Mouse (Mus musculus) neural tube, embryonic 15.5 days (tissue): ENCODE measurements at regions not wholly inside any gene's neighbourhood (a gene's known extent, or its start where the extent isn't known, plus 50 kb on each side); places are given as distances from the start of the nearest gene placed in this dataset.

Experiments used
- ATAC-seq: fragments of 200-750 bp; cut with Nextera tagmentation; 2 replicates; pipeline ENCODE4 v1.8.0; 2017; ENCODE audit warnings: mild to moderate bottlenecking, moderate TSS enrichment, moderate library complexity; ENCODE audit not compliant: low FRiP score
- H3K27ac ChIP-seq: fragments of 300-500 bp; sonication (generic); replicated peaks from 2 replicates; pipeline ENCODE4 v1.5.1; 2015; ENCODE audit warnings: mild to moderate bottlenecking, inconsistent platforms
- H3K27me3 ChIP-seq: fragments of 300-500 bp; sonication (generic); replicated peaks from 2 replicates; pipeline ENCODE4 v1.6.1; 2015; ENCODE audit warnings: inconsistent platforms
- H3K36me3 ChIP-seq: fragments of 300-500 bp; sonication (generic); 2 replicates; pipeline ENCODE4 v1.6.1; 2015; ENCODE audit warnings: inconsistent platforms
- H3K4me1 ChIP-seq: fragments of 300-500 bp; sonication (generic); 2 replicates; pipeline ENCODE4 v1.6.1; 2015; ENCODE audit warnings: inconsistent platforms
- H3K4me2 ChIP-seq: fragments of 300-500 bp; sonication (generic); 2 replicates; pipeline ENCODE4 v1.6.1; 2015; ENCODE audit warnings: inconsistent platforms, mild to moderate bottlenecking, moderate library complexity
- H3K4me3 ChIP-seq: fragments of 300-500 bp; sonication (generic); replicated peaks from 2 replicates; pipeline ENCODE4 v1.5.1; 2015; ENCODE audit warnings: mild to moderate bottlenecking, inconsistent platforms
- H3K9ac ChIP-seq: fragments of 300-500 bp; sonication (generic); replicated peaks from 2 replicates; pipeline ENCODE4 v1.6.1; 2015; ENCODE audit warnings: mild to moderate bottlenecking, inconsistent platforms
- H3K9me3 ChIP-seq: fragments of 300-500 bp; sonication (generic); replicated peaks from 2 replicates; pipeline ENCODE4 v1.6.1; 2016; ENCODE audit warnings: inconsistent platforms
- WGBS: fragments of 180-500 bp; shearing (Covaris S2); methylation state at CpG from one replicate; pipeline ENCODE4 v1.1.7; 2015; ENCODE audit warnings: mixed read lengths; 5-methylcytosine and 5-hydroxymethylcytosine counted together

GRCm38 (mm10) chr3:41238046-41238445 lies 155.2 kb upstream of the Pgrmc2 start:
- H3K27ac ChIP-seq, result no peak overlapping the region
- peaks cover 8% of the 10 kb centered on the region; the same call in 1 of the 2 replicates for H3K4me1 ChIP-seq
- ATAC-seq, result peak; percentile 64

GRCm38 (mm10) chr3:41235610-41236009 lies 152.8 kb upstream of the Pgrmc2 start:
- 95% methylated on average over 2 of the region's 2 CpGs for WGBS
- Histone ChIP-seq H3K4me3 (no peak overlapping the region), H3K27me3 (no peaks in the 10 kb centered on the region), H3K4me1 (peaks cover 8% of the 10 kb centered on the region; the same call in 1 of the 2 replicates), H3K9me3 (no peaks in the 10 kb centered on the region), H3K4me2 (no peak overlapping the region), H3K27ac (no peak overlapping the region), H3K9ac (no peak overlapping the region), H3K36me3 (no peaks in the 10 kb centered on the region)
- no peak for ATAC-seq

More at GRCm38 (mm10) chr3:41238046-41238445, 155.2 kb upstream of the Pgrmc2 start:
- H3K27me3 ChIP-seq, result no peaks in the 10 kb centered on the region
- no peak overlapping the region for H3K4me2 ChIP-seq
- H3K4me3 ChIP-seq, result no peak overlapping the region
- 56% methylated on average over 7 of the region's 7 CpGs for WGBS
- no peaks in the 10 kb centered on the region for H3K36me3 ChIP-seq
- H3K9ac ChIP-seq, result no peak overlapping the region
- no peaks in the 10 kb centered on the region for H3K9me3 ChIP-seq

GRCm38 (mm10) chr3:41234994-41235393 lies 152.1 kb upstream of the Pgrmc2 start:
- Histone ChIP-seq H3K4me1 (peaks cover 8% of the 10 kb centered on the region; the same call in 1 of the 2 replicates), H3K9me3 (no peaks in the 10 kb centered on the region), H3K27me3 (no peaks in the 10 kb centered on the region), H3K36me3 (no peaks in the 10 kb centered on the region), H3K4me2 (no peak overlapping the region), H3K9ac (no peak overlapping the region), H3K4me3 (no peak overlapping the region), H3K27ac (no peak overlapping the region)
- 77% methylated on average over 9 of the region's 9 CpGs for WGBS
- no peak for ATAC-seq

- H3K4me2 ChIP-seq, result no peak overlapping the region
- no peak overlapping the region for H3K4me3 ChIP-seq
- no peak overlapping the region for H3K27ac ChIP-seq
- no peak for ATAC-seq
- WGBS, result 70% methylated on average over 7 of the region's 7 CpGs
- no peaks in the 10 kb centered on the region for H3K27me3 ChIP-seq
- peaks cover 8% of the 10 kb centered on the region; the same call in 1 of the 2 replicates for H3K4me1 ChIP-seq
- H3K9me3 ChIP-seq, result no peaks in the 10 kb centered on the region
- no peaks in the 10 kb centered on the region for H3K36me3 ChIP-seq
- no peak overlapping the region for H3K9ac ChIP-seq
Measured at GRCm38 (mm10) chr3:41234191-41234590, 151.3 kb upstream of the Pgrmc2 start.

- Histone ChIP-seq H3K27me3 (no peaks in the 10 kb centered on the region), H3K9ac (no peak overlapping the region), H3K9me3 (no peaks in the 10 kb centered on the region), H3K4me2 (no peak overlapping the region), H3K4me1 (peaks cover 11% of the 10 kb centered on the region), H3K36me3 (no peaks in the 10 kb centered on the region), H3K27ac (no peak overlapping the region), H3K4me3 (no peak overlapping the region)
- 77% methylated on average over 8 of the region's 8 CpGs for WGBS
- ATAC-seq, result no peak
Measured at GRCm38 (mm10) chr3:41233439-41233838, 150.6 kb upstream of the Pgrmc2 start.

- Histone ChIP-seq H3K4me1 (peaks cover 12% of the 10 kb centered on the region), H3K27me3 (no peaks in the 10 kb centered on the region), H3K27ac (no peak overlapping the region), H3K9me3 (no peaks in the 10 kb centered on the region), H3K9ac (no peak overlapping the region), H3K4me3 (no peak overlapping the region), H3K36me3 (no peaks in the 10 kb centered on the region), H3K4me2 (no peak overlapping the region)
- no peak for ATAC-seq
- WGBS, result 90% methylated on average over 3 of the region's 3 CpGs
Measured at GRCm38 (mm10) chr3:41230961-41231377, 148.1 kb upstream of the Pgrmc2 start.

GRCm38 (mm10) chr3:41229493-41229892 lies 146.6 kb upstream of the Pgrmc2 start:
- 84% methylated on average over 2 of the region's 2 CpGs for WGBS
- Histone ChIP-seq H3K9me3 (no peaks in the 10 kb centered on the region), H3K4me3 (no peak overlapping the region), H3K4me1 (peaks cover 12% of the 10 kb centered on the region), H3K27ac (no peak overlapping the region), H3K9ac (no peak overlapping the region), H3K36me3 (no peaks in the 10 kb centered on the region), H3K27me3 (no peaks in the 10 kb centered on the region), H3K4me2 (no peak overlapping the region)
- ATAC-seq, result no peak

- H3K36me3 ChIP-seq, result no peaks in the 10 kb centered on the region
- 28% methylated on average over 7 of the region's 7 CpGs for WGBS
- H3K4me3 ChIP-seq, result no peak overlapping the region
- no peak overlapping the region for H3K9ac ChIP-seq
- peaks cover 12% of the 10 kb centered on the region for H3K4me1 ChIP-seq
- H3K27me3 ChIP-seq, result no peaks in the 10 kb centered on the region
- no peaks in the 10 kb centered on the region for H3K9me3 ChIP-seq
- H3K4me2 ChIP-seq, result peak overlapping the region; percentile 13
- H3K27ac ChIP-seq, result no peak overlapping the region
- peak; percentile 93 for ATAC-seq
Measured at GRCm38 (mm10) chr3:41228536-41228935, 145.7 kb upstream of the Pgrmc2 start.

- no peaks in the 10 kb centered on the region for H3K27me3 ChIP-seq
- no peak overlapping the region for H3K9ac ChIP-seq
- H3K4me2 ChIP-seq, result no peak overlapping the region
- H3K36me3 ChIP-seq, result no peaks in the 10 kb centered on the region
- ATAC-seq, result no peak
- H3K9me3 ChIP-seq, result no peaks in the 10 kb centered on the region
- H3K4me1 ChIP-seq, result no peaks in the 10 kb centered on the region
- H3K4me3 ChIP-seq, result no peak overlapping the region
- H3K27ac ChIP-seq, result no peak overlapping the region
Measured at GRCm38 (mm10) chr3:41220746-41221145, 137.9 kb upstream of the Pgrmc2 start.

GRCm38 (mm10) chr3:41217770-41218169 lies 134.9 kb upstream of the Pgrmc2 start:
- H3K4me1 ChIP-seq, result no peaks in the 10 kb centered on the region
- ATAC-seq, result no peak
- H3K4me3 ChIP-seq, result no peak overlapping the region
- H3K27me3 ChIP-seq, result no peaks in the 10 kb centered on the region
- WGBS, result 96% methylated on average over 3 of the region's 3 CpGs
- no peaks in the 10 kb centered on the region for H3K9me3 ChIP-seq
- no peak overlapping the region for H3K4me2 ChIP-seq
- H3K36me3 ChIP-seq, result no peaks in the 10 kb centered on the region
- H3K9ac ChIP-seq, result no peak overlapping the region
- H3K27ac ChIP-seq, result no peak overlapping the region

GRCm38 (mm10) chr3:41213533-41213932 lies 130.7 kb upstream of the Pgrmc2 start:
- Histone ChIP-seq H3K4me2 (no peak overlapping the region), H3K4me3 (no peak overlapping the region), H3K27me3 (no peaks in the 10 kb centered on the region), H3K9ac (no peak overlapping the region), H3K36me3 (no peaks in the 10 kb centered on the region), H3K9me3 (no peaks in the 10 kb centered on the region), H3K27ac (no peak overlapping the region), H3K4me1 (no peaks in the 10 kb centered on the region)
- WGBS, result 86% methylated on average over 2 of the region's 2 CpGs
- no peak for ATAC-seq

GRCm38 (mm10) chr3:41210333-41210732 lies 127.5 kb upstream of the Pgrmc2 start:
- H3K4me3 ChIP-seq, result no peak overlapping the region
- no peak overlapping the region for H3K9ac ChIP-seq
- 51% methylated on average over 7 of the region's 7 CpGs for WGBS
- H3K9me3 ChIP-seq, result no peaks in the 10 kb centered on the region
- no peaks in the 10 kb centered on the region for H3K36me3 ChIP-seq
- H3K27ac ChIP-seq, result no peak overlapping the region
- no peaks in the 10 kb centered on the region for H3K4me1 ChIP-seq
- ATAC-seq, result no peak
- no peak overlapping the region for H3K4me2 ChIP-seq
- H3K27me3 ChIP-seq, result no peaks in the 10 kb centered on the region

GRCm38 (mm10) chr3:41202895-41203294 lies 120.0 kb upstream of the Pgrmc2 start:
- 44% methylated on average over 13 of the region's 13 CpGs for WGBS
- Histone ChIP-seq H3K36me3 (no peaks in the 10 kb centered on the region), H3K27ac (no peak overlapping the region), H3K4me1 (peaks cover 7% of the 10 kb centered on the region; the same call in 1 of the 2 replicates), H3K4me3 (no peak overlapping the region), H3K9me3 (no peaks in the 10 kb centered on the region), H3K9ac (no peak overlapping the region), H3K27me3 (no peaks in the 10 kb centered on the region), H3K4me2 (no peak overlapping the region)
- ATAC-seq, result no peak
